Mouse (Mus musculus) gastrocnemius, adult 18-20 months (tissue): ENCODE measurements around the gene Fth1. TPM values are rescaled to one million over a fixed set of nuclear protein-coding genes. Genes with fewer than 3 reads are reported as not detected.
A peak's percentile ranks its signal among the peaks of the same experiment; 100 is the strongest.
"Not testable (repeated sequence)": the region's sequence is repeated elsewhere in the genome, so short reads cannot be mapped to it uniquely, and the experiment has no call there.

Experiments
- DNase-seq: peaks from one replicate; pipeline ENCODE4 v3.0.0; 2021; ENCODE audit warnings: low spot score
- long read RNA-seq, 2 experiments: library from polyadenylated mRNA; stranded (forward); transcript quantifications; one replicate each; pipeline ENCODE4 v2.0.0; 2021
- total RNA-seq, 2 experiments: library from RNA; stranded (reverse); gene quantifications; 2 replicates each; pipeline ENCODE4 v1.2.3; 2021

Gene Fth1
- total RNA-seq = 1,000 to 10,000 TPM; 2,098 to 2,234 TPM
- long read RNA-seq, experiment 1, transcript Fth1-201 (4 exons, 929 nt) = major isoform, 3,110 of 3,170 reads
- long read RNA-seq, experiment 1, partial matches to known transcripts = 15 of 3,170 reads
- long read RNA-seq, experiment 1, other reads (novel, unspliced or antisense) = 41 of 3,170 reads
- long read RNA-seq, experiment 2, transcript Fth1-201 (4 exons, 929 nt) = major isoform, 1,848 of 1,903 reads
- long read RNA-seq, experiment 2, transcript Fth1-208 (3 exons, 2,062 nt) = minor isoform, 7 of 1,903 reads
- long read RNA-seq, experiment 2, partial matches to known transcripts = 14 of 1,903 reads
- long read RNA-seq, experiment 2, other reads (novel, unspliced or antisense) = 34 of 1,903 reads

- DNase-seq = no peak
Measured at GRCm38 (mm10) chr19:9980258-9980657, at the start of gene Fth1. Fth1 (plus strand) TSS chr19:9980598.

- DNase-seq = not testable (repeated sequence)
Measured at GRCm38 (mm10) chr19:9931167-9931607, 49.2 kb upstream of the Fth1 start.

- no peak for DNase-seq
Measured at GRCm38 (mm10) chr19:9933908-9934307, 46.5 kb upstream of the Fth1 start.

- DNase-seq = no peak
Measured at GRCm38 (mm10) chr19:9936579-9936978, 43.8 kb upstream of the Fth1 start.

- no peak for DNase-seq
Measured at GRCm38 (mm10) chr19:9937428-9937827, 43.0 kb upstream of the Fth1 start.

GRCm38 (mm10) chr19:9938156-9938823 lies 42.1 kb upstream of the Fth1 start:
- no peak for DNase-seq

- DNase-seq = no peak
Measured at GRCm38 (mm10) chr19:9938824-9939303, 41.5 kb upstream of the Fth1 start.

GRCm38 (mm10) chr19:9939841-9940240 lies 40.6 kb upstream of the Fth1 start:
- no peak for DNase-seq

- no peak for DNase-seq
Measured at GRCm38 (mm10) chr19:9940903-9941302, 39.5 kb upstream of the Fth1 start.

- no peak for DNase-seq
Measured at GRCm38 (mm10) chr19:9941809-9942208, 38.6 kb upstream of the Fth1 start.

- no peak for DNase-seq
Measured at GRCm38 (mm10) chr19:9942539-9943533, 37.6 kb upstream of the Fth1 start.

- DNase-seq = peak; percentile 64
Measured at GRCm38 (mm10) chr19:9945800-9946564, 34.4 kb upstream of the Fth1 start.

- DNase-seq = peak; percentile 61
Measured at GRCm38 (mm10) chr19:9946986-9947385, 33.4 kb upstream of the Fth1 start.

- no peak for DNase-seq
Measured at GRCm38 (mm10) chr19:9952390-9952789, 28.0 kb upstream of the Fth1 start.

- DNase-seq = no peak
Measured at GRCm38 (mm10) chr19:9952912-9953311, 27.5 kb upstream of the Fth1 start.

- peak; percentile 92 for DNase-seq
Measured at GRCm38 (mm10) chr19:9954055-9954810, 26.2 kb upstream of the Fth1 start.

- peak; percentile 30 for DNase-seq
Measured at GRCm38 (mm10) chr19:9954811-9955202, 25.6 kb upstream of the Fth1 start.

- DNase-seq = no peak
Measured at GRCm38 (mm10) chr19:9955438-9955837, 25.0 kb upstream of the Fth1 start.

- no peak for DNase-seq
Measured at GRCm38 (mm10) chr19:9956624-9957388, 23.6 kb upstream of the Fth1 start.
